Mouse (Mus musculus) frontal cortex, postnatal 14 days (tissue): ENCODE data around the gene Wnt7a.

ENCODE experiments used
- DNase-seq, 2 experiments: peaks; one replicate each; pipeline ENCODE4 v3.0.0; 2022; ENCODE audit warnings: low spot score in 2 of 2

Gene Wnt7a

DNA sequence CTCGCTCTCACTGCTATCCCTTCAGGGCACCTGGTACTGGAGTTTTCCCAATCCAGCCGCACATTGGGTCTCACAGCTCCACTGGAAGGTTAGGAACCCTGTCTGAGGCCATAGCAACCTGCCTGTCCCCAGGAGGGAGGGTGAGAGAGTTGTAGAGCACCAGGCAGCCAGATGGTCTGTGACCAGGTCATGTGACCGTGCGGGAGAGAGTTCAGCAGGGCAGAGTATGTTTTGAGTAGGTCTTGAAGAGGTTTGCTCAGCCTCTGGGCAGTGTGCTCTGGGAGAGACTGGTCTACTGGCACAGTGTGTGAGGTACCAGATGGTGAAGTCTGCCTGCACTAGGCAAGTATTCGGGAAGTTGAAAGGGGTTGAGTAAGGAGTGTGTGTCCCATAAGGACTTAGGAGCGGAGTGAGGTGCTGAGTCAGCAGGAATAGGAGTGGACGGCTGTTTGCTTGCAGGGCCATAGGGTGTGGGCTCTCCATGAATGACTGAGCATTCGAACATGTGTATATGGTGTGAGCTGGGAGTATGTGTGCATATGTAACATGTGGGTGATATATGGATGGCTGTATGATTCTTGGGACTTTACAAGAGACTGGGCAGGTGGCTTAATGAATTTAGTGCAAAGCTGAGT lies 71.4 kb downstream of the Wnt7a start:
- DNase-seq, result no peak

DNA sequence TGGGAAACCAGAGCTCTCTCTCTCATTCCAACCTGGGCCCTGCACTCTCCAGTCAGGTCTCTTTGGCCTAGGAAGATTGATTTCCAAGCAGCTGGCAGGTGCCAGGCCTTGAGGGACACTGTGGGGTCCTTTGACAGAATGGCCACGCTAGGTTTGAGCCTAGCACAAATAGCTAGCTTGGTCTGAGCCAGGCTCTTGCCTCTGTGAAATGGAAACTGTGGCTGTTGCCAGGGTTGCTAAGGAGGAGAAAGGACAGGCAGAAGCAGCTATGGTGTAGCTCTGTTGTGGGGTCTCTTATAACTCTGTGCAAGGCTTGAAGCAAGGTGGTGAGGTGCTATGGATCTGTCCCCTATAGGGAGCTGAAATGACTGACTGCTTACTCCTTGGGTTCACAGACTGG lies 75.7 kb downstream of the Wnt7a start:
- DNase-seq, result no peak

DNA sequence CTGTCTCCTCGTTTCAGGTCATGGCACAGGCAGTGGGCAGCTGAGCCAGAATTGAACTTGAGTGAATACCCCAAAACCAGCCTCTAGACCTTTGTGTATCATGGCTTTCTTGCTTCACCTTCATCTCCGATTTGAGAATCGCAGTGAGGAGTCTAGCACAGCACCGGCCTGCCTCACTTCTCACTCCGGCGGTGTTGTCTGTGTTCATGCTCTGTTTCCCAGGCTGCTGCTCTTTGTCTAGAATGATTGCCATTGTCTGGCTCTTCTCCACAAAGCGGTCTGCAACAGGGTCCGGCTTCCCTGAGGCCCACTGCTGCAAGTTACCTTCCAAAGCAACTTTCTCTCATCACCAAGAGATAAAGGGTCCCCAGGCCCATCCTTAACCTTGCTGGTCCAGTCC lies 79.3 kb downstream of the Wnt7a start:
- no peak for DNase-seq

DNA sequence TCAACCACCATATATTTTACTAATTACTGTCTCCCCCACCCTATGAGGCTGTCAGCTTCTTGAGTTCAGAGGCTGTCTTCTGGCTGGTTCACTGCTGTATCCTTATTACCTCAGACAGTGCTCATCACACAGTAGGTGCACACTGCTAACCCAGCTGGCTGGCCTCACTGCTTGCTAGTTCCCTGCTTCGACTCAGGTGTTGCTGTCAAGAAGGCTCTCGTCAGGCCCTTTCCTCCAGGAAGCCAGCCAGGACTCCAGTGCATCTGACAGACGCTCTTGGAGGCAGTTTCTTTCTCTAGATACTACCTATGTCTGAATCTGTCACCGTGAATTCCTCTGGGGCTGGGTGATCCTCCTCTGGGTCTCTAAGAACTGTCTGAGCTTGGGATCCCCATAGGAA lies 85.6 kb downstream of the Wnt7a start:
- no peak for DNase-seq

DNA sequence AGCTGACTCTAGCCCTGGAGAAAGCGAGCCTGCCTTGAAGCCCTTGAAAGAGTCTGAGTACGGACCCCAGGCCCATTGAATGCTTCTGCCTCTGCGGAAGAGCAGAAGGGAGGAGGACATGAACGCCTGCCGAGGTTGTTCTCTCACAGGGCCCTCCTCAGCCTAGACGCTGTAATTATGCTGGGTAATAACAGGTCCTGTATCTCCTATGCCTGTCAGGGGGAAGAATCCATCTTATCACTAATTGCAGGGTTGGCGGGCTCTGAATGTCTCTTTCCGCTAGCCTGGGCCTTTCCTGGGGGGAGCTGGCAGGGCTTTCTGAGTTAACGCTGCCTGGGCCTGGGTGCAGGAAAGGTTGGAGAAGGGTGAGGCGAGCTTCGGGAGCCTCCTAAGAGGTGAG lies 86.4 kb downstream of the Wnt7a start:
- DNase-seq, result no peak

DNA sequence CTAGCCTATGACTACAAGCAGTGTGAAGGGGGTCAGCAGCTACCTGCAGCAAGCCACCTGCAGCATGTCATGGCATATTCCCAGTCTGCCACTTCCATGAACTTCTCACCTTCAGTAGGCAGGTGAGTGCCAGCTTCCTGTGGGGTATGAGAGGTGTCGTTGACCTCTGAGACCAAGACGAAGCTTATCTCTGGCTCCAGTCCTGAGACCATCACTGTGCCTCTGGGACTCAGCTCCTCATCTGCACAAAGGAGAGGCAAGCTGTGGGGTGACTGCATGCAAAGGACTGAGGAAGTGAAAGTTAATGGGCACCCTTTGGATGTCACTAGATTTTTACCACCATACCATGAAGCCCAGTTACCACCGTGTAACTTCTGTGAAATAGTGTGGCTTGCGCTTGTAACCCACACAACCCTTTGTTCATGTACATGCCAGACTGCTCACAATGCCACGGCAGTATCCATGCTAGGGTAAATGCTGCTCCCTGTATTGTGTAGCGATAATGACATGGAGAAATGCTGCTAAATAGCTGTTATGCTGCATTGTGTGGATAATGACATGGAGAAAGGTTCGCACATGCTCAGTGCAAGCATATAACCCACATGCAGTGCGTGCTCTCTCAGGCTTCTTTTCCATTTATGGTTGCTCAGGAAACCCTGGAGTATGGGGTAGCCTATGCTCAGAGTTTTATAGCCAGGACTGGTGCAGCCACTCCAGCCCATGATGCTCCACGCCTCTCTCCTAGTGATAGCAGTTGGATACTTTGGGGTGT lies 89.0 kb downstream of the Wnt7a start:
- no peak for DNase-seq
